ENCODE assay signal across 8 mouse cellular contexts in genomic region chr8:110996641-110997430, GRCm38 (mm10). TPM values are rescaled to one million over a fixed set of nuclear protein-coding genes. Genes with fewer than 3 reads are reported as not detected.
A peak's percentile ranks its signal among the peaks of the same experiment; 100 is the strongest.
DNase-seq lines count a peak whose midpoint lies in the region; ATAC-seq and TF ChIP-seq lines count a peak whose summit lies in the region.

No protein-coding gene starts in this region.

- TF ChIP-seq POLR2A in ES-Bruce4 (IDR thresholded peaks at IDR 0.05; ENCODE audit: insufficient read depth, low read length), result no peak

- H3K4me1 ChIP-seq in heart, embryonic 11.5 days (ENCODE audit: control insufficient read depth, insufficient read depth, low read length), result 0 out of 2 replicates have a peak, but pooled peaks cover 3% of the 10 kb centered on the region
- H3K4me1 ChIP-seq in ES-Bruce4 (ENCODE audit: control insufficient read depth, insufficient read depth, low read length), result no peaks in the 10 kb centered on the region
- peaks cover 10% of the 10 kb centered on the region for H3K4me1 ChIP-seq in forebrain, embryonic 12.5 days
- H3K4me1 ChIP-seq in liver, embryonic 13.5 days (replicated peaks), result peaks cover 36% of the 10 kb centered on the region

- TF ChIP-seq CTCF in ES-Bruce4 (IDR thresholded peaks at IDR 0.05; ENCODE audit: low read depth, low read length), result no peak

- no peak for TF ChIP-seq EP300 in ES-Bruce4 (IDR thresholded peaks at IDR 0.05; ENCODE audit: insufficient read depth, low read depth, low read length)

- H3K36me3 ChIP-seq in heart, embryonic 11.5 days (ENCODE audit: control insufficient read depth, insufficient read depth, low read length), result peaks cover 8% of the 10 kb centered on the region; the same call in 1 of the 2 replicates
- peaks cover 18% of the 10 kb centered on the region for H3K36me3 ChIP-seq in ES-Bruce4 (ENCODE audit: control insufficient read depth, insufficient read depth, low read length, poor library complexity, severe bottlenecking)
- H3K36me3 ChIP-seq in forebrain, embryonic 12.5 days (replicated peaks), result peaks cover 17% of the 10 kb centered on the region
- peaks cover 33% of the 10 kb centered on the region for H3K36me3 ChIP-seq in liver, embryonic 13.5 days

- peak overlapping the region; percentile 94 for H3K4me3 ChIP-seq in heart, embryonic 11.5 days (ENCODE audit: low read depth, low read length)
- H3K4me3 ChIP-seq in ES-Bruce4 (ENCODE audit: low read depth, low read length), result peak overlapping the region; percentile 70
- peak overlapping the region; percentile 90 for H3K4me3 ChIP-seq in forebrain, embryonic 12.5 days (replicated peaks)
- peak overlapping the region; percentile 76 for H3K4me3 ChIP-seq in liver, embryonic 13.5 days (replicated peaks)

- H3K27ac ChIP-seq in heart, embryonic 11.5 days (ENCODE audit: low read depth, low read length), result peak overlapping the region; percentile 54
- H3K27ac ChIP-seq in ES-Bruce4 (ENCODE audit: insufficient read depth, low read length), result no peak overlapping the region
- H3K27ac ChIP-seq in forebrain, embryonic 12.5 days, result peak overlapping the region; percentile 82
- H3K27ac ChIP-seq in liver, embryonic 13.5 days, result peak overlapping the region; percentile 83

- no peak for ATAC-seq in heart, embryonic 11.5 days (replicated peaks; ENCODE audit: insufficient number of reproducible peaks, low FRiP score, low TSS enrichment)
- ATAC-seq in forebrain, embryonic 12.5 days (ENCODE audit: low FRiP score), result 0 out of 2 replicates have a peak, but pooled peaks have one; percentile 4
- no peak for ATAC-seq in liver, embryonic 13.5 days (ENCODE audit: low read depth)
- no peak for ATAC-seq in erythroid progenitor cell, adult 5-6 weeks (replicated peaks; ENCODE audit: low FRiP score, poor library complexity, severe bottlenecking)

- no peaks in the 10 kb centered on the region for H3K27me3 ChIP-seq in heart, embryonic 11.5 days (ENCODE audit: control insufficient read depth, insufficient read depth, low read length)
- no peaks in the 10 kb centered on the region for H3K27me3 ChIP-seq in ES-Bruce4 (ENCODE audit: control insufficient read depth, insufficient read depth, low read length, poor library complexity, severe bottlenecking)
- H3K27me3 ChIP-seq in forebrain, embryonic 12.5 days, result no peaks in the 10 kb centered on the region
- no peaks in the 10 kb centered on the region for H3K27me3 ChIP-seq in liver, embryonic 13.5 days

- intact Hi-C loops in left cerebral cortex, postnatal 14 days (cut with DNase I), result no loop called here

- peak overlapping the region; percentile 68 for H3K4me2 ChIP-seq in heart, embryonic 11.5 days
- peak overlapping the region; percentile 82 for H3K4me2 ChIP-seq in forebrain, embryonic 12.5 days
- peak overlapping the region; percentile 76 for H3K4me2 ChIP-seq in liver, embryonic 13.5 days

- peak overlapping the region; percentile 85 for H3K9ac ChIP-seq in heart, embryonic 11.5 days (ENCODE audit: low read depth, low read length)
- H3K9ac ChIP-seq in ES-Bruce4 (ENCODE audit: low read depth, poor library complexity, severe bottlenecking), result peak overlapping the region; percentile 87
- H3K9ac ChIP-seq in forebrain, embryonic 12.5 days, result peak overlapping the region; percentile 82
- H3K9ac ChIP-seq in liver, embryonic 13.5 days, result peak overlapping the region; percentile 80

- no peaks in the 10 kb centered on the region for H3K9me3 ChIP-seq in heart, embryonic 11.5 days (replicated peaks; ENCODE audit: control insufficient read depth, low read length)
- no peaks in the 10 kb centered on the region for H3K9me3 ChIP-seq in ES-Bruce4 (replicated peaks; ENCODE audit: control insufficient read depth, insufficient read depth, low read length, poor library complexity, severe bottlenecking)
- no peaks in the 10 kb centered on the region for H3K9me3 ChIP-seq in forebrain, embryonic 12.5 days
- H3K9me3 ChIP-seq in liver, embryonic 13.5 days (replicated peaks), result no peaks in the 10 kb centered on the region

- 35% methylated on average over 16 of the region's 16 CpGs for WGBS in heart, embryonic 11.5 days (ENCODE audit: insufficient replicate concordance)
- 37% methylated on average over 16 of the region's 16 CpGs for WGBS in forebrain, embryonic 12.5 days
- 31% methylated on average over 16 of the region's 16 CpGs for WGBS in liver, embryonic 13.5 days (ENCODE audit: insufficient replicate concordance)

- no peak for DNase-seq in heart, postnatal 4 days
- no peak for DNase-seq in liver, embryonic 13.5 days
- DNase-seq in kidney, postnatal 10 days, result no peak
- DNase-seq in left cerebral cortex, postnatal 14 days (ENCODE audit: low spot score in 2 of 2), result no peak

RNA-seq across cellular contexts. Expression of gene Ddx19a, which starts 0.8 kb away (rescaled TPM):
- polyA plus RNA-seq in heart, embryonic 11.5 days (2014; fragmentation: Nextera tagmentation; extraction: Ambion mirVana), result 23.4 and 27.2 TPM in 2 replicates
- 10 to 100 TPM; 46.5 to 49.7 TPM for total RNA-seq in heart, postnatal 4 days (2021)
- polyA plus RNA-seq in ES-Bruce4 (2011; ENCODE audit: insufficient read depth, insufficient read length, low read depth, missing spikeins), result 71.7 and 71.8 TPM in 2 replicates
- polyA plus RNA-seq in forebrain, embryonic 12.5 days (2016; fragmentation: Nextera tagmentation; extraction: Ambion mirVana), result 18.8 and 20.7 TPM in 2 replicates
- 11.3 and 12.5 TPM in 2 replicates for polyA plus RNA-seq in liver, embryonic 13.5 days (2015; fragmentation: Nextera tagmentation; extraction: Ambion mirVana)
- total RNA-seq in erythroid progenitor cell, adult 5-6 weeks (2015; ENCODE audit: low replicate concordance), result 45.4 and 49.9 TPM in 2 replicates
- 22.5 and 28.8 TPM in 2 replicates for total RNA-seq in erythroid progenitor cell, adult 5-6 weeks (2017; ENCODE audit: low replicate concordance)
- 10 to 100 TPM; 31.7 to 32.6 TPM for total RNA-seq in left cerebral cortex, postnatal 14 days (2021)

RNA-seq across cellular contexts. Expression of gene Ddx19b, which starts 34.7 kb away (rescaled TPM):
- 3.8 and 4.8 TPM in 2 replicates for polyA plus RNA-seq in heart, embryonic 11.5 days (2014; fragmentation: Nextera tagmentation; extraction: Ambion mirVana)
- total RNA-seq in heart, postnatal 4 days (2021), result 10 to 100 TPM; 11.8 to 13.1 TPM
- polyA plus RNA-seq in ES-Bruce4 (2011; ENCODE audit: insufficient read depth, insufficient read length, low read depth, missing spikeins), result 23.5 and 24.8 TPM in 2 replicates
- 10.5 and 12.0 TPM in 2 replicates for polyA plus RNA-seq in forebrain, embryonic 12.5 days (2016; fragmentation: Nextera tagmentation; extraction: Ambion mirVana)
- polyA plus RNA-seq in liver, embryonic 13.5 days (2015; fragmentation: Nextera tagmentation; extraction: Ambion mirVana), result 3.4 and 4.0 TPM in 2 replicates
- total RNA-seq in erythroid progenitor cell, adult 5-6 weeks (2015; ENCODE audit: low replicate concordance), result 0.72 and 1.7 TPM in 2 replicates
- 1.8 and 4.6 TPM in 2 replicates for total RNA-seq in erythroid progenitor cell, adult 5-6 weeks (2017; ENCODE audit: low replicate concordance)
- total RNA-seq in left cerebral cortex, postnatal 14 days (2021), result 10 to 100 TPM; 28.9 to 29.0 TPM

RNA-seq across cellular contexts. Expression of gene Aars, which starts 36.1 kb away (rescaled TPM):
- polyA plus RNA-seq in heart, embryonic 11.5 days (2014; fragmentation: Nextera tagmentation; extraction: Ambion mirVana), result 40.9 and 47.3 TPM in 2 replicates
- 10 to 100 TPM; 50.0 to 55.8 TPM for total RNA-seq in heart, postnatal 4 days (2021)
- polyA plus RNA-seq in ES-Bruce4 (2011; ENCODE audit: insufficient read depth, insufficient read length, low read depth, missing spikeins), result 146 and 153 TPM in 2 replicates
- 84.6 and 86.4 TPM in 2 replicates for polyA plus RNA-seq in forebrain, embryonic 12.5 days (2016; fragmentation: Nextera tagmentation; extraction: Ambion mirVana)
- 55.5 and 66.2 TPM in 2 replicates for polyA plus RNA-seq in liver, embryonic 13.5 days (2015; fragmentation: Nextera tagmentation; extraction: Ambion mirVana)
- total RNA-seq in erythroid progenitor cell, adult 5-6 weeks (2015; ENCODE audit: low replicate concordance), result 56.2 and 58.0 TPM in 2 replicates
- 114 and 124 TPM in 2 replicates for total RNA-seq in erythroid progenitor cell, adult 5-6 weeks (2017; ENCODE audit: low replicate concordance)
- 10 to 100 TPM; 94.1 to 98.8 TPM for total RNA-seq in left cerebral cortex, postnatal 14 days (2021)

RNA-seq across cellular contexts. Expression of gene Exosc6, which starts 59.3 kb away (rescaled TPM):
- 11.3 and 18.4 TPM in 2 replicates for polyA plus RNA-seq in heart, embryonic 11.5 days (2014; fragmentation: Nextera tagmentation; extraction: Ambion mirVana)
- total RNA-seq in heart, postnatal 4 days (2021), result not detected
- not detected in 2 replicates for polyA plus RNA-seq in ES-Bruce4 (2011; ENCODE audit: insufficient read depth, insufficient read length, low read depth, missing spikeins)
- polyA plus RNA-seq in forebrain, embryonic 12.5 days (2016; fragmentation: Nextera tagmentation; extraction: Ambion mirVana), result 1.5 TPM in 1 of 2 replicates, not detected in the other
- 1.8 and 7.8 TPM in 2 replicates for polyA plus RNA-seq in liver, embryonic 13.5 days (2015; fragmentation: Nextera tagmentation; extraction: Ambion mirVana)
- 8.4 TPM in 1 of 2 replicates, not detected in the other for total RNA-seq in erythroid progenitor cell, adult 5-6 weeks (2015; ENCODE audit: low replicate concordance)
- not detected in 2 replicates for total RNA-seq in erythroid progenitor cell, adult 5-6 weeks (2017; ENCODE audit: low replicate concordance)
- not detected for total RNA-seq in left cerebral cortex, postnatal 14 days (2021)
